Mouse (Mus musculus): Measurements from ENCODE around the gene Pet117. TPM values are rescaled to one million over a fixed set of nuclear protein-coding genes. Genes with fewer than 3 reads are reported as not detected.

The Pet117 gene
- not detected in 2 replicates for polyA plus RNA-seq (2012; rRNA removed)

DNA sequence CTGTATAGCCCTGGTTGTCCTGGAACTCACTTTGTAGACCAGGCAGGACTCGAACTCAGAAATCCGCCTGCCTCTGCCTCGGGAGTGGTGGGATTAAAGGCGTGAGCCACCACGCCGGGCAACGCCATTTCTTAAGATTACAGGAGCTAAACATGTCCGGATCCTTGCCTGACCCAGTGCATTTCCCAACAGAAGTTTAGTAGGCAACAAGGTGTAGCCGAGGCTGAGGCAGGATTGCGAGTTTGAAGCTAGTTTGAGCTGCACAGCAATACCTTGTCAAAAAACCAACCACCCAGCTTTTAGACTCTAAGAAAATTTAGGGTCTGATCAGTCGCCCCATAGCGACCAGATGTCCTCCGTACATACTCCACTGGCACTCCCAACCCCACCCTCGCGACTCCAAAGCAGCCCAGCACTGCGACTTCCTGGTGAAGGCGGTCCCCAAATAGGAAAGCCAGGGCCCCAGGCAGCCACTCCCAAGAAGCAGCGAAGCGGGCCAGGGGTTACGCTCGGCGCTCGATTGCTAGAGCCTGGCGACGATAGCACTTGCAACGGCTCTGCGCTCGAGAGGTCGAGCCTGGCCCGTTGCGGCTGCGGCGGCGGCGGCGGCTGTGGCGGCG, at the start of gene Pet117, which contains the start of gene Kat14:
Pet117 (plus strand) TSS at position 597 of the 620 bp plus-strand sequence.
Kat14 (plus strand) TSS at position 584 of the 620 bp plus-strand sequence.
- Histone ChIP-seq H3K27me3 (ENCODE audit: control insufficient read depth, insufficient read depth, low read length) (no peaks in the 10 kb centered on the region), H3K4me3 (ENCODE audit: extremely low read depth, insufficient read depth, insufficient read length) (peak within 1 kb of the TSS; percentile 68), H3K4me1 (ENCODE audit: control insufficient read depth, insufficient read depth, insufficient read length) (no peaks in the 10 kb centered on the region), H3K27ac (ENCODE audit: insufficient read depth, low read length) (peak within 1 kb of the TSS; percentile 93), H3K36me3 (ENCODE audit: control insufficient read depth, insufficient read depth, low read length) (peaks cover 4% of the 10 kb centered on the region)
- 7% methylated on average over 38 of the region's 38 CpGs for WGBS
- peak; percentile 83 to 91 for DNase-seq (ENCODE audit: low read depth in 1 of 2, low spot score in 2 of 2)
- no peak; the same call in 1 of the 2 replicates for TF ChIP-seq POLR2A (IDR thresholded peaks at IDR 0.05; ENCODE audit: low read depth, low read length)
- TF ChIP-seq CTCF (IDR thresholded peaks at IDR 0.05; ENCODE audit: extremely low read depth, insufficient read depth, insufficient read length, insufficient replicate concordance): no peak

DNA sequence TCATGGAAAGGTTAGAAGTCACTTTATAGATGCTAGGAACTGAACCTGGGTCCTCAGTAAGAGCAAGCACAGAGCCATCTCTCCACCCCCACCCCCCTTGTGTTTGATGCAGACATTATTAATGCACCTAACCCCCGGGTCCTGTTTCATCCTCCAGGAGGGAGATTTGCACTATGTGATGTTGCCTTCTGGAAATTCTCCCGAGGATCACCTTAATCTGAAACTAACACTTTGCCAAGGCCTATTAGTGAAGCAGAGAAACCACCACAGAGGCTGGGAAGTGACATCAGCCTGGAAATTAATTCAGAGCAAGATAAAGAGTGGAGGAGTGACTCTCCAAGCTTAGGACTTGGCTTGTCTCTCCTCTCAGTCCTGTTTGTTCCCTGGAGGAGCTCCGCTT, 44.6 kb upstream of the Pet117 start:
- H3K36me3 ChIP-seq (ENCODE audit: control insufficient read depth, insufficient read depth, low read length): no peaks in the 10 kb centered on the region
- H3K4me3 ChIP-seq (ENCODE audit: extremely low read depth, insufficient read depth, insufficient read length): no peak overlapping the region
- no peaks in the 10 kb centered on the region for H3K4me1 ChIP-seq (ENCODE audit: control insufficient read depth, insufficient read depth, insufficient read length)
- WGBS: 79% methylated on average over 3 of the region's 3 CpGs
- no peak for DNase-seq (ENCODE audit: low read depth in 1 of 2, low spot score in 2 of 2)
- H3K27me3 ChIP-seq (ENCODE audit: control insufficient read depth, insufficient read depth, low read length): no peaks in the 10 kb centered on the region; the same call in 1 of the 2 replicates
- no peak for TF ChIP-seq POLR2A (IDR thresholded peaks at IDR 0.05; ENCODE audit: low read depth, low read length)
- no peak for TF ChIP-seq CTCF (IDR thresholded peaks at IDR 0.05; ENCODE audit: extremely low read depth, insufficient read depth, insufficient read length, insufficient replicate concordance)
- no peak overlapping the region for H3K27ac ChIP-seq (ENCODE audit: insufficient read depth, low read length)

DNA sequence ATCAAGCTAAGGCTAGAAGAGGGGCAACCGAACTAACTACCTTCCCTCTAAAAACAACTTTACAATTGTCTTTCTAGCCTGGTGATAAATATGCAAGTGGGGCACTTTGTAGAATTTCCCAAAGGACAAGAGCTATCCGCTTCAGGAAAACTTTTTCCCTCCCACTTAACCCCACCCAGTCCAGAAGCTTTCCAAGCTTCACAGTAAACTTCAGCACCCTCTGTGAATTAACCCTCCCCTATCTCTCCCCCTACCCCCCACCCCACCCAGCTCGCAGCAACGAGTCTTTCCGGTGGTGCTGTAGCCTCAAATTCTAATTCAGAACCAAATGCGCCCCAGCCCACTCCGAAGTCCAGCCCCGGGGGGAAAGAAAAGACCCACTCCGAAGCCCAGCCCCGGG, 39.3 kb upstream of the Pet117 start:
- H3K27ac ChIP-seq (ENCODE audit: insufficient read depth, low read length): no peak overlapping the region
- 23% methylated on average over 10 of the region's 10 CpGs for WGBS
- no peak overlapping the region for H3K4me3 ChIP-seq (ENCODE audit: extremely low read depth, insufficient read depth, insufficient read length)

DNA sequence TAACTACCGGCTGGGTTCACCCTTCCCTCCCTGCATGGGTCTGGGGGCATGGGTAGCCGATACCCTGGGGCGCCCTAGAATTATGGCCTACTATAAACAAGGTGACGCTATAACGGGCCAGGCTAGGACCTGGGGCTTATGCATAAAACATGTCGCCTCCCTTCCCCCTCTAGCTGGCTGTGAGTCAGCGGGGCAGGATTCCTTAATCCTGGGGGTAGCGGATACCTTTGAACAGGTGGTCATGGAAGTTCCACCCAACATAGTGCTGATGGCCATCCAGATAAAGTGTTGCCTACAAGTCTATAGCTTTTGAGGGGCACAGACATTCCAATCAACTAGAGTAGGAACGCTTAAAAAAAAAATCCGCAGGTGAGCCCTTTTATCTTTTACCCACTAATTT, 38.9 kb upstream of the Pet117 start:
- Histone ChIP-seq H3K4me3 (ENCODE audit: extremely low read depth, insufficient read depth, insufficient read length) (no peak overlapping the region), H3K4me1 (ENCODE audit: control insufficient read depth, insufficient read depth, insufficient read length) (peaks cover 10% of the 10 kb centered on the region), H3K27me3 (ENCODE audit: control insufficient read depth, insufficient read depth, low read length) (peaks cover 35% of the 10 kb centered on the region), H3K27ac (ENCODE audit: insufficient read depth, low read length) (no peak overlapping the region), H3K36me3 (ENCODE audit: control insufficient read depth, insufficient read depth, low read length) (no peaks in the 10 kb centered on the region)
- TF ChIP-seq POLR2A (IDR thresholded peaks at IDR 0.05; ENCODE audit: low read depth, low read length) (no peak), CTCF (IDR thresholded peaks at IDR 0.05; ENCODE audit: extremely low read depth, insufficient read depth, insufficient read length, insufficient replicate concordance) (no peak)
- DNase-seq (ENCODE audit: low read depth in 1 of 2, low spot score in 2 of 2): no peak
- 17% methylated on average over 10 of the region's 10 CpGs for WGBS

More for the DNA sequence above, 39.3 kb upstream of the Pet117 start:
- DNase-seq (ENCODE audit: low read depth in 1 of 2, low spot score in 2 of 2): no peak
- no peaks in the 10 kb centered on the region for H3K36me3 ChIP-seq (ENCODE audit: control insufficient read depth, insufficient read depth, low read length)
- TF ChIP-seq POLR2A (IDR thresholded peaks at IDR 0.05; ENCODE audit: low read depth, low read length): no peak
- no peak for TF ChIP-seq CTCF (IDR thresholded peaks at IDR 0.05; ENCODE audit: extremely low read depth, insufficient read depth, insufficient read length, insufficient replicate concordance)
- H3K27me3 ChIP-seq (ENCODE audit: control insufficient read depth, insufficient read depth, low read length): peaks cover 35% of the 10 kb centered on the region
- H3K4me1 ChIP-seq (ENCODE audit: control insufficient read depth, insufficient read depth, insufficient read length): peaks cover 10% of the 10 kb centered on the region

- H3K27ac ChIP-seq (ENCODE audit: insufficient read depth, low read length): no peak overlapping the region
- H3K4me1 ChIP-seq (ENCODE audit: control insufficient read depth, insufficient read depth, insufficient read length): peaks cover 10% of the 10 kb centered on the region
- DNase-seq (ENCODE audit: low read depth in 1 of 2, low spot score in 2 of 2): no peak
- WGBS: 3% methylated on average over 41 of the region's 41 CpGs
- H3K27me3 ChIP-seq (ENCODE audit: control insufficient read depth, insufficient read depth, low read length): peaks cover 35% of the 10 kb centered on the region
- H3K4me3 ChIP-seq (ENCODE audit: extremely low read depth, insufficient read depth, insufficient read length): peak overlapping the region; percentile 45; the same call in 1 of the 2 replicates
- no peaks in the 10 kb centered on the region for H3K36me3 ChIP-seq (ENCODE audit: control insufficient read depth, insufficient read depth, low read length)
- TF ChIP-seq POLR2A (IDR thresholded peaks at IDR 0.05; ENCODE audit: low read depth, low read length): no peak
- TF ChIP-seq CTCF (IDR thresholded peaks at IDR 0.05; ENCODE audit: extremely low read depth, insufficient read depth, insufficient read length, insufficient replicate concordance): no peak
Measured at GRCm38 (mm10) chr2:144330352-144330959, 38.3 kb upstream of the Pet117 start.

- DNase-seq (ENCODE audit: low read depth in 1 of 2, low spot score in 2 of 2): peak in 1 of 2 experiments; percentile 6
- Histone ChIP-seq H3K27me3 (ENCODE audit: control insufficient read depth, insufficient read depth, low read length) (peaks cover 35% of the 10 kb centered on the region), H3K36me3 (ENCODE audit: control insufficient read depth, insufficient read depth, low read length) (no peaks in the 10 kb centered on the region), H3K4me3 (ENCODE audit: extremely low read depth, insufficient read depth, insufficient read length) (peak overlapping the region; percentile 45; the same call in 1 of the 2 replicates), H3K27ac (ENCODE audit: insufficient read depth, low read length) (no peak overlapping the region), H3K4me1 (ENCODE audit: control insufficient read depth, insufficient read depth, insufficient read length) (peaks cover 10% of the 10 kb centered on the region)
- no peak for TF ChIP-seq CTCF (IDR thresholded peaks at IDR 0.05; ENCODE audit: extremely low read depth, insufficient read depth, insufficient read length, insufficient replicate concordance)
- no peak for TF ChIP-seq POLR2A (IDR thresholded peaks at IDR 0.05; ENCODE audit: low read depth, low read length)
- WGBS: under 1% methylated on average over 50 of the region's 50 CpGs
Measured at GRCm38 (mm10) chr2:144330960-144331371, 37.8 kb upstream of the Pet117 start.

Measured in spleen, adult 2 months (tissue).